Mouse (Mus musculus) limb, embryonic 13.5 days (tissue): ENCODE measurements at regions not wholly inside any gene's neighbourhood (a gene's known extent, or its start where the extent isn't known, plus 50 kb on each side); places are given as distances from the start of the nearest gene placed in this dataset.

Experiments used
- ATAC-seq: fragments of 200-750 bp; cut with Nextera tagmentation; 2 replicates; pipeline ENCODE4 v1.8.0; 2017; ENCODE audit warnings: low read depth, moderate number of reproducible peaks, moderate TSS enrichment; ENCODE audit not compliant: low FRiP score
- H3K27ac ChIP-seq: fragments of 300-500 bp; sonication (generic); 2 replicates; pipeline ENCODE4 v1.5.1; 2015; ENCODE audit warnings: inconsistent platforms, mild to moderate bottlenecking, moderate library complexity
- H3K27me3 ChIP-seq: fragments of 300-500 bp; sonication (generic); 2 replicates; pipeline ENCODE4 v1.6.1; 2015; ENCODE audit warnings: mild to moderate bottlenecking, inconsistent platforms
- H3K36me3 ChIP-seq: fragments of 300-500 bp; sonication (generic); 2 replicates; pipeline ENCODE4 v1.6.1; 2015; ENCODE audit warnings: inconsistent platforms, mild to moderate bottlenecking, moderate library complexity
- H3K4me1 ChIP-seq: fragments of 300-500 bp; sonication (generic); 2 replicates; pipeline ENCODE4 v1.6.1; 2015; ENCODE audit warnings: inconsistent platforms
- H3K4me2 ChIP-seq: fragments of 300-500 bp; sonication (generic); replicated peaks from 2 replicates; pipeline ENCODE4 v1.6.1; 2015; ENCODE audit warnings: inconsistent platforms, mild to moderate bottlenecking, moderate library complexity
- H3K4me3 ChIP-seq: fragments of 300-500 bp; sonication (generic); 2 replicates; pipeline ENCODE4 v1.5.1; 2015; ENCODE audit warnings: moderate library complexity, mild to moderate bottlenecking, inconsistent platforms
- H3K9ac ChIP-seq: fragments of 300-500 bp; sonication (generic); 2 replicates; pipeline ENCODE4 v1.6.1; 2015; ENCODE audit warnings: mild to moderate bottlenecking, inconsistent platforms
- H3K9me3 ChIP-seq: fragments of 300-500 bp; sonication (generic); 2 replicates; pipeline ENCODE4 v1.6.1; 2016; ENCODE audit warnings: inconsistent platforms
- WGBS: fragments of 180-500 bp; shearing (Covaris S2); methylation state at CpG from one replicate; pipeline ENCODE4 v1.1.7; 2015; 5-methylcytosine and 5-hydroxymethylcytosine counted together

GRCm38 (mm10) chr12:10445738-10446137, 55.2 kb downstream of the Rdh14 start:
- H3K27me3 ChIP-seq, result 0 out of 2 replicates have a peak, but pooled peaks cover 6% of the 10 kb centered on the region
- 93% methylated on average over 1 of the region's 1 CpGs for WGBS
- no peak overlapping the region for H3K27ac ChIP-seq
- H3K36me3 ChIP-seq, result no peaks in the 10 kb centered on the region
- no peaks in the 10 kb centered on the region for H3K9me3 ChIP-seq
- no peak overlapping the region for H3K4me3 ChIP-seq
- no peak overlapping the region for H3K9ac ChIP-seq
- ATAC-seq, result no peak
- H3K4me2 ChIP-seq, result no peak overlapping the region
- H3K4me1 ChIP-seq, result no peaks in the 10 kb centered on the region

DNA sequence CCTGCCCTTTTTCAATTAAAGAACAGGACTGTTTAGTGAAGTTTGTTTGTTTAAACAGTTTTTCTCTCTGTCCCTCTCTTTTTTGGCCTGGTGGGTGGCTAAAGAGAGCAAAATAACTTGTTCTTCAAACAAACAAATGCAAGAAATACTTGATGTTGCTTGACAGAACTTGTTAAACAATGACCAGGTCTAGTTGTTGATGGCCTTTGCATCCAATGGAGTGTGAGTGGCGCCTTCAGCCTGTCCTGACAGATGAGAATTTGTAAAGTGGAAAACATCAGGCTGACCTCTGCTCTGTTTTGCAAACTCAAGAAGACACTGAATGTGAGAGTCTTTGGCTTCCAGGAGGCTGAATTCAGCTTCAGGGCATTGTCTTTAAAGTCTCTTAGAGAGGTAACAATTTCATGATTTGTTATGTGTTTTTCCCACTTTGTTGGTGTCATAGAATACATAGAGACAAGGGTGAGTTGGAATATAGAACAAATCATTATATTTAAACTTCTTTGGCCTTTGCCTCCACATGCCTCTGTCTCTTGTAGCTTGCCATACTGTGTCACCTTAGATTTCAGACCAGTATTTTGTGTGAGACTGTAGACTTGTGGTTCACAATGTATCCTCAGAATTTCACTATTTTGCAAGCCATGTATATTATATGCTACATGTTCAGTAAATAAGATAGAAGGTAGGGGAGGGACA, 67.5 kb downstream of the Rdh14 start:
- Histone ChIP-seq H3K9me3 (no peaks in the 10 kb centered on the region), H3K36me3 (no peaks in the 10 kb centered on the region), H3K27me3 (no peaks in the 10 kb centered on the region), H3K4me1 (no peaks in the 10 kb centered on the region), H3K9ac (no peak overlapping the region), H3K4me2 (no peak overlapping the region), H3K27ac (no peak overlapping the region), H3K4me3 (no peak overlapping the region)
- ATAC-seq, result no peak
- WGBS, result 82% methylated on average over 1 of the region's 1 CpGs

- H3K27ac ChIP-seq, result no peak overlapping the region
- no peak for ATAC-seq
- WGBS, result 74% methylated on average over 7 of the region's 7 CpGs
These were observed 71.2 kb downstream of the Rdh14 start for GRCm38 (mm10) chr12:10461796-10462195.

GRCm38 (mm10) chr12:10462956-10463355, 72.4 kb downstream of the Rdh14 start:
- Histone ChIP-seq H3K4me1 (no peaks in the 10 kb centered on the region), H3K27ac (no peak overlapping the region), H3K4me2 (no peak overlapping the region), H3K4me3 (no peak overlapping the region), H3K36me3 (no peaks in the 10 kb centered on the region), H3K9ac (no peak overlapping the region), H3K27me3 (no peaks in the 10 kb centered on the region), H3K9me3 (no peaks in the 10 kb centered on the region)
- 73% methylated on average over 3 of the region's 3 CpGs for WGBS
- no peak for ATAC-seq

More at GRCm38 (mm10) chr12:10461796-10462195, 71.2 kb downstream of the Rdh14 start:
- H3K9ac ChIP-seq, result no peak overlapping the region
- H3K9me3 ChIP-seq, result no peaks in the 10 kb centered on the region
- H3K4me3 ChIP-seq, result no peak overlapping the region
- no peaks in the 10 kb centered on the region for H3K36me3 ChIP-seq
- no peaks in the 10 kb centered on the region for H3K27me3 ChIP-seq
- H3K4me1 ChIP-seq, result no peaks in the 10 kb centered on the region
- H3K4me2 ChIP-seq, result no peak overlapping the region

- no peak for ATAC-seq
- Histone ChIP-seq H3K4me3 (no peak overlapping the region), H3K4me1 (peaks cover 4% of the 10 kb centered on the region; the same call in 1 of the 2 replicates), H3K27me3 (no peaks in the 10 kb centered on the region), H3K9ac (no peak overlapping the region), H3K27ac (no peak overlapping the region), H3K9me3 (no peaks in the 10 kb centered on the region), H3K4me2 (no peak overlapping the region), H3K36me3 (no peaks in the 10 kb centered on the region)
- WGBS, result 74% methylated on average over 1 of the region's 1 CpGs
These were observed 83.4 kb downstream of the Rdh14 start for GRCm38 (mm10) chr12:10473986-10474385.

- Histone ChIP-seq H3K27me3 (no peaks in the 10 kb centered on the region), H3K36me3 (no peaks in the 10 kb centered on the region), H3K4me1 (no peaks in the 10 kb centered on the region), H3K9ac (no peak overlapping the region), H3K9me3 (no peaks in the 10 kb centered on the region), H3K4me3 (no peak overlapping the region), H3K4me2 (no peak overlapping the region), H3K27ac (no peak overlapping the region)
- WGBS, result 33% methylated on average over 1 of the region's 1 CpGs
- ATAC-seq, result no peak
These were observed 90.2 kb downstream of the Rdh14 start for GRCm38 (mm10) chr12:10480781-10481180.

DNA sequence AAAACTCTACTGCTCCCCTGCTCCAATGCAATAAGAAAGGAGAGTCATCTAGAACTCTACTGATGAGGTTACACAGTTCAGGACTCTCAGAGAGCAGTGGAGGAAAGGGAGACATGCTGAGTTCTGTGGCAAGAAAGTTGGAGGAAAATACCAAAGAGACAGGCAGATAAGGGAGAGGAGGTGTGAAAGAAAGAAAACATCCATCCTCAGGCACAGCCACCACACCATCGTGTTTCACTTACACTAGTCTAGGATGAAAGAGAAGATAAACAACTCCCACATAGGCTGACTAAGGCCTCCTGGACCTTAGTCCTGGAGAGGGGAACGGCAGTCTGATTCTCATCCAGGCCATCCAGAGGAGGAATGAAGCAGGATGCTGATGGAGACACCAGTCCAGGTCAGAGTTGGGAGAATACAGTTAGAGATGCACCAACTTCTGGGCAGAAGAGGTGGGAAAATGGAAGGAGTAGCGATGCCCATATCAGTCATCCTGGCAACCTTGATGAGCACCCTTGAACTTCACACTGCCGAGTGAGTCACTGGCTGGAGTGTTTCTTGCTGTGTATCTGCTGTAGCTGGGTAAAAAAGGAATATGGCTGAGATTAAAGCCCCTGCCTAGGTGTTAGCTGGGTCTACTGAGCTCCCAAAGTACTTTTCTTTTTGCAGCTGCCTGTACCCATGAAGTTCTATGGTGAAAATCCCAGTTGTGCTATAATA, 91.9 kb downstream of the Rdh14 start:
- no peaks in the 10 kb centered on the region for H3K4me1 ChIP-seq
- H3K4me3 ChIP-seq, result no peak overlapping the region
- ATAC-seq, result no peak
- no peaks in the 10 kb centered on the region for H3K27me3 ChIP-seq
- H3K4me2 ChIP-seq, result no peak overlapping the region
- no peak overlapping the region for H3K27ac ChIP-seq
- no peak overlapping the region for H3K9ac ChIP-seq
- 65% methylated on average over 4 of the region's 4 CpGs for WGBS
- H3K36me3 ChIP-seq, result no peaks in the 10 kb centered on the region
- H3K9me3 ChIP-seq, result no peaks in the 10 kb centered on the region

DNA sequence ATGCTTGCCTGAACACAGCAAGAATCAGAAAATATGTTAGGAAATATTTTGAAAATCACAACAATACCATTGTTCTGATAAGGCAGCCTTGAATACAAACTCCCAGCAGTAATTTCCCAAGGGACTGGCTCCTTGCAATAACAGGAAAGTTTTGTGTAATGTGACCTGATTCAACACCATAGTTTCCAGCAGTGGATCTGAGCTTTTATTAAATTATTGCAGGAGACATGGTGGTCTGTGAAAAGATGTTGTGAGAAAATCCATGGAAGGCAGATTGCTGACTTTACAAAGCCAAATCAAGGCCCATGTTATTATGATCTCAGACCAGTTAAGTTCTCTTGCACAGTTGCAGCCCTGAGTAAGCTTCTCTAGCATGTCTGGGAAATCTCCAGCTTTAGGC, 116.1 kb downstream of the Rdh14 start:
- Histone ChIP-seq H3K4me2 (no peak overlapping the region), H3K9ac (no peak overlapping the region), H3K9me3 (no peaks in the 10 kb centered on the region), H3K36me3 (no peaks in the 10 kb centered on the region), H3K27ac (no peak overlapping the region), H3K4me1 (no peaks in the 10 kb centered on the region), H3K27me3 (no peaks in the 10 kb centered on the region), H3K4me3 (no peak overlapping the region)
- no peak for ATAC-seq

- H3K36me3 ChIP-seq, result no peaks in the 10 kb centered on the region
- H3K9me3 ChIP-seq, result no peaks in the 10 kb centered on the region
- peaks cover 6% of the 10 kb centered on the region; the same call in 1 of the 2 replicates for H3K4me1 ChIP-seq
- 72% methylated on average over 5 of the region's 5 CpGs for WGBS
- H3K9ac ChIP-seq, result no peak overlapping the region
- no peaks in the 10 kb centered on the region for H3K27me3 ChIP-seq
- no peak overlapping the region; the same call in 1 of the 2 replicates for H3K27ac ChIP-seq
- no peak overlapping the region for H3K4me2 ChIP-seq
- ATAC-seq, result no peak
- H3K4me3 ChIP-seq, result no peak overlapping the region
These were observed 123.0 kb downstream of the Rdh14 start for GRCm38 (mm10) chr12:10513526-10513925.

- Histone ChIP-seq H3K27ac (no peak overlapping the region), H3K4me1 (peaks cover 6% of the 10 kb centered on the region; the same call in 1 of the 2 replicates), H3K4me2 (0 out of 2 replicates have a peak overlapping the region, but pooled peaks have one; percentile 16), H3K4me3 (no peak overlapping the region), H3K27me3 (no peaks in the 10 kb centered on the region), H3K9ac (no peak overlapping the region), H3K9me3 (no peaks in the 10 kb centered on the region), H3K36me3 (no peaks in the 10 kb centered on the region)
- 59% methylated on average over 8 of the region's 8 CpGs for WGBS
- peak; percentile 83 for ATAC-seq
These were observed 123.7 kb downstream of the Rdh14 start for GRCm38 (mm10) chr12:10514278-10514677.

DNA sequence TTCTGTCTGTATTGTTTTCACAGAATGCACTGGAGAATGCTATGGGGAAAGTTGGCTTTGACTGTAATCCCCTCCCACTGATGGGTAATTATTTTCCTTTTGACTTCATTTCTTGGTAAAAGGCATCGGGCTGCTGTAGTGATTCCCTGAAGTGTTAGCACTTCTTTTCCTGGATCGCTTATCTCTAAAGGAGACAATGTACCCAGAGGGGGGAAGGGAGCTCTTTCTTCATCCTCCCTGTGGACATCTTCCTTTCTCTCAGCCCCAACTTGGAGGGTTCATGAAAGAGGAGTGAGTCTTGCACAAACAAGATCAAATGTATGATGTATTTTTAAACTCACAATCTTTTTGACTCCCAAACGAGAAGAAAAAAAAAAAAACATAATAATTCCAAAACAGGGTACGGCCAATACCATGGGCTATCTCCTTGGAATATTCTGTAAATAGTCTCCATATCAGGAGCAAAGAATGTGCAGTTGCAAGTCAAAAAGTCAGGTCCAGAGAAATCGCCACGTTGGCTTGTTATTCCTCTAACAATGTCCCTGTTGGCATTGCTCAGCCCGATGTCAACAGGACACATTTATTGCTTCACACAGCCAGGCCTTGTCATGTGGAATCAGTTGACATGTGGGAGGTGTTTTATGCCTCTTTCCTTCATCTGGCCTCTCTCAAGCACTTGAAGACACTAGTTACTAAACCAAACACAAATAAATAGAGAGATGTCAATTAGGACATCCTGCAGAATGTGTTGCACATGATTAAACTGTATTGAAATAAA, 134.1 kb downstream of the Rdh14 start:
- WGBS, result 52% methylated on average over 7 of the region's 7 CpGs
- Histone ChIP-seq H3K27me3 (no peaks in the 10 kb centered on the region), H3K4me3 (no peak overlapping the region), H3K36me3 (no peaks in the 10 kb centered on the region), H3K4me2 (no peak overlapping the region), H3K4me1 (no peaks in the 10 kb centered on the region), H3K9ac (no peak overlapping the region), H3K9me3 (no peaks in the 10 kb centered on the region), H3K27ac (no peak overlapping the region)
- no peak for ATAC-seq

GRCm38 (mm10) chr12:10525934-10526333, 135.4 kb downstream of the Rdh14 start:
- no peaks in the 10 kb centered on the region for H3K4me1 ChIP-seq
- H3K27me3 ChIP-seq, result no peaks in the 10 kb centered on the region
- no peaks in the 10 kb centered on the region for H3K36me3 ChIP-seq
- no peak overlapping the region for H3K4me3 ChIP-seq
- WGBS, result 86% methylated on average over 4 of the region's 4 CpGs
- no peak overlapping the region for H3K4me2 ChIP-seq
- no peak overlapping the region for H3K9ac ChIP-seq
- no peaks in the 10 kb centered on the region for H3K9me3 ChIP-seq
- no peak for ATAC-seq
- no peak overlapping the region for H3K27ac ChIP-seq
